10 mouse cellular contexts compared by ENCODE assay signal in the genomic region with DNA sequence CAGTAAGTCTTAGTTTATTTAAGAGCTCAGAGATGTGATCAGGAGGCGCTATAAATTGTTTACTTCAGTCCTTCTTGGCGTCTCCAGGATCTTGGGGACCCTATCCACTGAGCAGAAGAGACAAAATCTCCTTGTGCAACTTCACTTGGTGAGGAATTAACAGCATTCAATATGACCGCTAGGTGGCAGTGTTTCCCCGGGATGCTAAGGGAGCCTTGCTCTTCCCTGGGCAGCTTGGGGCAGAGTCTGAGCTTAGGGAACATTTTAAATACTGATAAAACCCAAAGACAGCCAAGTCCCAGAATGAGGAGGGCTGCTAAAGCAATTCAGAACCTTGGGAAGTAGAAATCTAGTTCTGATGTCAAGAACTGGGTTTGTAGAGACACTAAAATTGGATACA. TPM values are rescaled to one million over a fixed set of nuclear protein-coding genes. Genes with fewer than 3 reads are reported as not detected.
A peak's percentile ranks its signal among the peaks of the same experiment; 100 is the strongest.
DNase-seq lines count a peak whose midpoint lies in the region; ATAC-seq and TF ChIP-seq lines count a peak whose summit lies in the region.
"Had no signal": no experiment of that assay in that cellular context is flagged by ENCODE, and none has a peak within 500 bp of the region (broad histone marks: within the 10 kb centered on the region; RNA-seq: fewer than 3 reads in every experiment).

No protein-coding gene starts in this region.

- H3K27ac ChIP-seq in thymus, adult 2 months (ENCODE audit: control insufficient read depth, insufficient read depth, low read length), result no peak overlapping the region
- no peak overlapping the region for H3K27ac ChIP-seq in forebrain, embryonic 16.5 days (ENCODE audit: low read length)
- H3K27ac ChIP-seq in kidney, adult 2 months (ENCODE audit: insufficient read depth, low read depth, low read length), result no peak overlapping the region
- H3K27ac ChIP-seq in limb, embryonic 11.5 days (replicated peaks; ENCODE audit: low read depth, low read length), result no peak overlapping the region
- H3K27ac ChIP-seq: stomach, embryonic 15.5 days had no signal

- TF ChIP-seq CTCF in thymus, adult 2 months (IDR thresholded peaks at IDR 0.05; ENCODE audit: borderline replicate concordance, control insufficient read depth, extremely low read depth, insufficient read depth, low read length, poor library complexity), result peak; percentile 36; the same call in 1 of the 2 replicates
- peak; percentile 84 for TF ChIP-seq CTCF in kidney, adult 2 months (conservative IDR thresholded peaks at IDR 0.05; ENCODE audit: insufficient read depth, insufficient read length, low read depth, low read length)

- TF ChIP-seq POLR2A in thymus, adult 2 months (IDR thresholded peaks at IDR 0.05; ENCODE audit: control insufficient read depth, extremely low read depth, insufficient read depth, low read length, poor library complexity), result no peak
- TF ChIP-seq POLR2A in kidney, adult 2 months (IDR thresholded peaks at IDR 0.05; ENCODE audit: low read depth, low read length), result no peak

- no peak overlapping the region for H3K9ac ChIP-seq in forebrain, embryonic 16.5 days (replicated peaks; ENCODE audit: low read depth, low read length)
- no peak overlapping the region for H3K9ac ChIP-seq in limb, embryonic 11.5 days (ENCODE audit: low read length)
- H3K9ac ChIP-seq: stomach, embryonic 15.5 days had no signal

- no peak overlapping the region for H3K4me3 ChIP-seq in thymus, adult 2 months (ENCODE audit: control insufficient read depth, insufficient read depth, low read length)
- no peak overlapping the region for H3K4me3 ChIP-seq in forebrain, embryonic 16.5 days (replicated peaks; ENCODE audit: low read length)
- H3K4me3 ChIP-seq in kidney, adult 2 months (ENCODE audit: insufficient read depth, low read depth, low read length), result no peak overlapping the region
- no peak overlapping the region for H3K4me3 ChIP-seq in limb, embryonic 11.5 days (ENCODE audit: low read depth, low read length)
- H3K4me3 ChIP-seq: stomach, embryonic 15.5 days had no signal

- WGBS in thymus, adult 2 months, result 1% methylated on average over 4 of the region's 4 CpGs
- WGBS in forebrain, embryonic 16.5 days, result under 1% methylated on average over 4 of the region's 4 CpGs
- 1% methylated on average over 4 of the region's 4 CpGs for WGBS in kidney, adult 2 months
- WGBS in limb, embryonic 11.5 days, result 2% methylated on average over 4 of the region's 4 CpGs

- H3K4me1 ChIP-seq in thymus, adult 2 months (replicated peaks; ENCODE audit: control insufficient read depth, insufficient read depth, low read length), result no peaks in the 10 kb centered on the region
- no peaks in the 10 kb centered on the region for H3K4me1 ChIP-seq in forebrain, embryonic 16.5 days (replicated peaks; ENCODE audit: control insufficient read depth, insufficient read depth, low read length)
- no peaks in the 10 kb centered on the region for H3K4me1 ChIP-seq in kidney, adult 2 months (ENCODE audit: control insufficient read depth, insufficient read depth, low read length)
- no peaks in the 10 kb centered on the region for H3K4me1 ChIP-seq in limb, embryonic 11.5 days (ENCODE audit: control insufficient read depth, insufficient read depth, low read length)
- H3K4me1 ChIP-seq: stomach, embryonic 15.5 days had no signal

- peak; percentile 67; the same call in 1 of the 2 replicates for ATAC-seq in forebrain, embryonic 16.5 days
- no peak for ATAC-seq in limb, embryonic 11.5 days (ENCODE audit: insufficient number of reproducible peaks, low FRiP score, low TSS enrichment, low read depth)
- no peak for ATAC-seq in erythroid progenitor cell, adult 5-6 weeks (replicated peaks; ENCODE audit: low FRiP score, poor library complexity, severe bottlenecking)

- no peak overlapping the region for H3K4me2 ChIP-seq in forebrain, embryonic 16.5 days (ENCODE audit: low read length)
- H3K4me2 ChIP-seq in limb, embryonic 11.5 days (ENCODE audit: low read depth, severe bottlenecking), result no peak overlapping the region
- H3K4me2 ChIP-seq: stomach, embryonic 15.5 days had no signal

- no peaks in the 10 kb centered on the region for H3K27me3 ChIP-seq in thymus, adult 2 months (ENCODE audit: control insufficient read depth, insufficient read depth, low read length)
- 0 out of 2 replicates have a peak, but pooled peaks cover 3% of the 10 kb centered on the region for H3K27me3 ChIP-seq in forebrain, embryonic 16.5 days (replicated peaks; ENCODE audit: control insufficient read depth, insufficient read depth, low read length)
- H3K27me3 ChIP-seq in kidney, adult 2 months (replicated peaks; ENCODE audit: control insufficient read depth, insufficient read depth, low read length), result no peaks in the 10 kb centered on the region
- no peaks in the 10 kb centered on the region for H3K27me3 ChIP-seq in limb, embryonic 11.5 days (ENCODE audit: control insufficient read depth, insufficient read depth, low read length)
- H3K27me3 ChIP-seq: stomach, embryonic 15.5 days had no signal

- DNase-seq in thymus, adult 2 months, result peak; percentile 40
- DNase-seq in thymus, adult 18-20 months, result no peak
- DNase-seq in c-Kit-positive CD71-negative TER-119-negative erythroid progenitor cells, embryonic 14.5 days (ENCODE audit: low read depth), result peak; percentile 45
- peak; percentile 56 for DNase-seq in kidney, adult 2 months
- peak; percentile 88 for DNase-seq in limb, embryonic 11.5 days (ENCODE audit: low spot score)
- DNase-seq in retina, adult 2 months (ENCODE audit: low read depth, low spot score), result peak; percentile 58

- H3K36me3 ChIP-seq in thymus, adult 2 months (ENCODE audit: control insufficient read depth, insufficient read depth, low read length), result no peaks in the 10 kb centered on the region
- H3K36me3 ChIP-seq in forebrain, embryonic 16.5 days (ENCODE audit: control insufficient read depth, insufficient read depth), result no peaks in the 10 kb centered on the region
- H3K36me3 ChIP-seq in kidney, adult 2 months (ENCODE audit: control insufficient read depth, insufficient read depth, low read length), result no peaks in the 10 kb centered on the region
- no peaks in the 10 kb centered on the region for H3K36me3 ChIP-seq in limb, embryonic 11.5 days (ENCODE audit: control insufficient read depth, insufficient read depth, low read length)
- H3K36me3 ChIP-seq: stomach, embryonic 15.5 days had no signal

- no peaks in the 10 kb centered on the region for H3K9me3 ChIP-seq in forebrain, embryonic 16.5 days (ENCODE audit: control insufficient read depth, low read length)
- no peaks in the 10 kb centered on the region for H3K9me3 ChIP-seq in limb, embryonic 11.5 days (ENCODE audit: control insufficient read depth, low read length)
- H3K9me3 ChIP-seq: stomach, embryonic 15.5 days had no signal

RNA-seq across cellular contexts. Expression of a gene that starts 29.1 kb away (rescaled TPM):
- polyA plus RNA-seq in thymus, adult 2 months (2012; rRNA removed), result 0.08 TPM in 1 of 2 replicates, not detected in the other
- polyA plus RNA-seq in forebrain, embryonic 16.5 days (2015; fragmentation: Nextera tagmentation; extraction: Ambion mirVana), result 1.1 and 1.8 TPM in 2 replicates
- not detected in 2 replicates for polyA plus RNA-seq in kidney, adult 2 months (2012; rRNA removed)
- 0.14 and 0.20 TPM in 2 replicates for polyA plus RNA-seq in limb, embryonic 11.5 days (2014; fragmentation: Nextera tagmentation; extraction: Ambion mirVana)
- not detected in 2 replicates for total RNA-seq in erythroid progenitor cell, adult 5-6 weeks (2015; ENCODE audit: low replicate concordance)
- total RNA-seq in erythroid progenitor cell, adult 5-6 weeks (2017; ENCODE audit: low replicate concordance), result not detected in 2 replicates
- polyA plus RNA-seq: gonadal fat pad, adult 2 months had no signal

Comparison
In these comparisons a context has a peak if more than half of its experiments do, and no peak if none do; other contexts are left out.
1. DNase-seq: peak in thymus, adult 2 months (single experiment), c-Kit-positive CD71-negative TER-119-negative erythroid progenitor cells, embryonic 14.5 days (single experiment), kidney, adult 2 months (single experiment), limb, embryonic 11.5 days (single experiment) and retina, adult 2 months (single experiment); none in thymus, adult 18-20 months (0 of 2).